Mouse (Mus musculus): ENCODE measurements around the gene Cd7. TPM values are rescaled to one million over a fixed set of nuclear protein-coding genes. Genes with fewer than 3 reads are reported as not detected.

Cd7 gene
- total RNA-seq, 1 experiment: 0.27 TPM

DNA sequence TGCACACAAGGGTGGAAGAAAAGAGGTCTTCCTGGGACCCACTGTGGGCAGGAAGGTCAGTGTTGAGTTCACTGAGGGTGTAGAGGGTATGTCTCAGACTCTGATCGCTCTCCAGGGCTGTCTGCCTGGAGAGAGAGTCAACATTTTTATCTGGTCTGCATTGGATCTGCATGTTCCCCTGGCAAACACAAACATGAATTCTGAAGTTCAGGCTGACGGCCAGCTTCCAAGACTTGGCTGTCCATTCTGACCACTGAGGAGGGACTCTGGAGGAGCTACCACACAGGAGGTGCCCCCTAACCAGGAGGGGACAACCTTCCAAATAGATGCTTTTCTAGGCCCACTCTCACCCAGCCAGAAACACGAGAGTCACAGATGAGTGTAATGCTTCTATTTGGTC lies 47.4 kb downstream of the Cd7 start:
- Histone ChIP-seq H3K9ac (ENCODE audit: insufficient read depth, low read depth, low read length, poor library complexity, severe bottlenecking) (peak overlapping the region; percentile 81), H3K9me3 (ENCODE audit: control insufficient read depth, insufficient read depth, low read depth, low read length) (no peaks in the 10 kb centered on the region), H3K4me1 (ENCODE audit: control insufficient read depth in 2 of 2, insufficient read depth in 2 of 2, low read length in 2 of 2, poor library complexity in 1 of 2) (peaks cover 0 to 9% of the 10 kb centered on the region in 2 experiments; a peak in 1 of 4 replicates), H3K4me3 (ENCODE audit: insufficient read depth in 1 of 2, low read depth in 1 of 2, low read length in 2 of 2, poor library complexity in 1 of 2, severe bottlenecking in 1 of 2) (peak overlapping the region; percentile 95 to 98), H3K27ac (ENCODE audit: insufficient read depth, low read depth, low read length, poor library complexity, severe bottlenecking) (no peak overlapping the region), H3K36me3 (ENCODE audit: control insufficient read depth, insufficient read depth, low read length, poor library complexity, severe bottlenecking) (no peaks in the 10 kb centered on the region)
- in situ Hi-C loops (cut with MboI; ENCODE audit: low sequenced_read_pairs in 2 of 2, unreplicated experiment in 2 of 2): no loop called here
- no peak for TF ChIP-seq ZNF384 (IDR thresholded peaks at IDR 0.05; ENCODE audit: low read depth, low read length)
- no peak for TF ChIP-seq CHD2 (IDR thresholded peaks at IDR 0.05; ENCODE audit: low read depth, low read length)
- no peak for TF ChIP-seq MAFK (IDR thresholded peaks at IDR 0.05; ENCODE audit: insufficient read depth, low read depth, low read length)
- TF ChIP-seq ZC3H11A (IDR thresholded peaks at IDR 0.05; ENCODE audit: borderline replicate concordance, low read depth, low read length): no peak
- no peak for TF ChIP-seq HCFC1 (IDR thresholded peaks at IDR 0.05; ENCODE audit: borderline replicate concordance, insufficient read depth, low read length)
- no peak for DNase-seq (ENCODE audit: low read depth, low spot score)

DNA sequence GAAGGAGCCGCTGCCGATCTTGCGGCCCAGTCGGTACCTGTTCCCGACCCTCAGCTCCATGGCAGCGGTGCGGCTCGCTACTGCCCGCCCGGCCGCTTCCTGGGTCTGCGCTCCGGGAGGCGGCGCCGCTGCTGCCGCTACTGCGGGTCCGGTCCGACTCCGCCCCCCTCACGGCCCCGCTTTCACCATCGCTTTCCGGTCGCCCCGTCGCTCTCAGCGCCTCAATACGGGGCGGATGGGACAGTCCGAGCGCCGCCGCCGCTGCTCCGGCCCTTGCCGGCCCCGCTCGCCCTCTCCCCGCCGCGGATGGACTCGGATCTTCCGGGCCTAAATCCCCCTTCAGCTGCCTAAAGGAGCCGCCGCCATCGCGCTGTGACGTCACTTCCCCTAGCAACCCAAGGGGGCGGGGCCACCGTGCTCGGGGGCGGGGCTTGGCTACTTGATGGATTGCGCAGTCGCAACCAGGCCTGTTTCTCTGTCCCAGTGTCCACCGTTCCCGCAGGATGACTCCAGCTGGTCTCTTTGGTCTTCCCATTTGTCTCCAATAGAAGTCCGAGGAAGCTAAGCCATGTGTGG lies 48.2 kb downstream of the Cd7 start, which contains the start of gene Csnk1d:
TSS of gene Csnk1d (minus strand) at position 380 of the 576 bp plus-strand sequence.
- peaks cover 2% of the 10 kb centered on the region; the same call in 1 of the 2 replicates for H3K36me3 ChIP-seq (ENCODE audit: control insufficient read depth, insufficient read depth, low read length, poor library complexity, severe bottlenecking)
- H3K27ac ChIP-seq (ENCODE audit: insufficient read depth, low read depth, low read length, poor library complexity, severe bottlenecking): peak within 1 kb of the TSS; percentile 92
- H3K9ac ChIP-seq (ENCODE audit: insufficient read depth, low read depth, low read length, poor library complexity, severe bottlenecking): peak within 1 kb of the TSS; percentile 99
- in situ Hi-C loops (cut with MboI; ENCODE audit: low sequenced_read_pairs in 2 of 2, unreplicated experiment in 2 of 2): no loop called here
- DNase-seq (ENCODE audit: low read depth, low spot score): peak; percentile 85
- peak within 1 kb of the TSS; percentile 95 to 98 for H3K4me3 ChIP-seq (ENCODE audit: insufficient read depth in 1 of 2, low read depth in 1 of 2, low read length in 2 of 2, poor library complexity in 1 of 2, severe bottlenecking in 1 of 2)
- TF ChIP-seq ZNF384 (IDR thresholded peaks at IDR 0.05; ENCODE audit: low read depth, low read length) (no peak), HCFC1 (IDR thresholded peaks at IDR 0.05; ENCODE audit: borderline replicate concordance, insufficient read depth, low read length) (no peak; the same call in 1 of the 2 replicates), ZC3H11A (IDR thresholded peaks at IDR 0.05; ENCODE audit: borderline replicate concordance, low read depth, low read length) (no peak), MAFK (IDR thresholded peaks at IDR 0.05; ENCODE audit: insufficient read depth, low read depth, low read length) (no peak), CHD2 (IDR thresholded peaks at IDR 0.05; ENCODE audit: low read depth, low read length) (no peak)
- no peaks in the 10 kb centered on the region for H3K9me3 ChIP-seq (ENCODE audit: control insufficient read depth, insufficient read depth, low read depth, low read length)
- peaks cover 0 to 9% of the 10 kb centered on the region in 2 experiments; a peak in 1 of 4 replicates for H3K4me1 ChIP-seq (ENCODE audit: control insufficient read depth in 2 of 2, insufficient read depth in 2 of 2, low read length in 2 of 2, poor library complexity in 1 of 2)

DNA sequence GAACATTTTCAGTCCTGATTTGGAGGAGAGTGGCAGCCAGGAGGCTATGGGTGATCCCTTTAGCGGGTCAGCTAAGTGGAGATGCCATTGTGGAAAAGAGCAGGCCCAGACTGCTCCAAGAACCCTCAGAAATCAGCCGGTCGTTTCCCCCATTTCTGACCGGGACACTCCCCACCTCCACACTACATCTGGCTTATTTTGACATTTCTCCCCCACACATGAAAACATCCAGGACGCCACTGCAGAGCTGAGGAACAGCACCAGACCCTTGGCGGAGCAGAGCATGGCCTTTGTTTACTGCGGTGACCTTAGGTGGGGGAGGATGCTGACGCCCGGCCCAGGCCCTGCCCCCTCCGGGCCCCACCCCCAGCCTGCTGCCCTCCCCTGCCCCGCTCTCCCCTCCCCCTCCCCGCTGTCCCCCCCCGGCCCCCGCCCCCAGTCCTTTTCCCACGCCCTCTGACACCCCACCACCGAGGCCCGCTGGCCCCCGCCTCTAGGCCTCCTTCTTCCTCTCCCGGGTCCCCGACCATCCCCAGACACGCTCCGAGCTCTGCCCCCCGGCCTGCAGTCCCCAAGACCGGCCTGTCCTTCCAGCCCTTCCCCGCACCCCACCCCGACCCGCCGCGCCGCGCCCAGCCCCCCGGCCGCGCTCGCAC lies 49.0 kb downstream of the Cd7 start:
- H3K9ac ChIP-seq (ENCODE audit: insufficient read depth, low read depth, low read length, poor library complexity, severe bottlenecking): peak overlapping the region; percentile 99
- no peaks in the 10 kb centered on the region for H3K9me3 ChIP-seq (ENCODE audit: control insufficient read depth, insufficient read depth, low read depth, low read length)
- in situ Hi-C loops (cut with MboI; ENCODE audit: low sequenced_read_pairs in 2 of 2, unreplicated experiment in 2 of 2): no loop called here
- H3K36me3 ChIP-seq (ENCODE audit: control insufficient read depth, insufficient read depth, low read length, poor library complexity, severe bottlenecking): peaks cover 8% of the 10 kb centered on the region; the same call in 1 of the 2 replicates
- H3K4me3 ChIP-seq (ENCODE audit: insufficient read depth in 1 of 2, low read depth in 1 of 2, low read length in 2 of 2, poor library complexity in 1 of 2, severe bottlenecking in 1 of 2): peak overlapping the region; percentile 95 to 98
- DNase-seq (ENCODE audit: low read depth, low spot score): no peak
- peaks cover 0 to 9% of the 10 kb centered on the region in 2 experiments; a peak in 1 of 4 replicates for H3K4me1 ChIP-seq (ENCODE audit: control insufficient read depth in 2 of 2, insufficient read depth in 2 of 2, low read length in 2 of 2, poor library complexity in 1 of 2)
- TF ChIP-seq HCFC1 (IDR thresholded peaks at IDR 0.05; ENCODE audit: borderline replicate concordance, insufficient read depth, low read length): no peak
- H3K27ac ChIP-seq (ENCODE audit: insufficient read depth, low read depth, low read length, poor library complexity, severe bottlenecking): peak overlapping the region; percentile 92

DNA sequence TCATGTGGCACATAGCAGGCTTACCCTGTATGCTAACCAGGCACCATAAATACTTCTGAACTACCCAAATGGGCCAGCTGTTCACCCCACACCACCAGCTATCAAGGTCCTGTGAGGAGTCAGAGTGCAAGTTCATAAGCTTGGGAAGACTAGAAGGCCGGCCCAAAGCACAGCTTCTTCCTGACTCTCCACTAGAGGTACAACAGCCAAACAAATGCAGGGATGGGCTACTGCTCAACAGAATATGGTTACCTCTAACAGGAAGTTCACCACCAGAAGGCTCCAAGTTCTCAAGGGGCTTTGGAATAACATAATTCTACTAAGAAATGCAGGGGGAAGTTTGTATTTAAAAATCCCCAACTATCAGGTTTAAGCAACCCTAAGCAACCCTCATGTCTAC lies 49.7 kb downstream of the Cd7 start:
- no peaks in the 10 kb centered on the region for H3K9me3 ChIP-seq (ENCODE audit: control insufficient read depth, insufficient read depth, low read depth, low read length)
- H3K36me3 ChIP-seq (ENCODE audit: control insufficient read depth, insufficient read depth, low read length, poor library complexity, severe bottlenecking): peaks cover 11% of the 10 kb centered on the region; the same call in 1 of the 2 replicates
- H3K4me1 ChIP-seq (ENCODE audit: control insufficient read depth in 2 of 2, insufficient read depth in 2 of 2, low read length in 2 of 2, poor library complexity in 1 of 2): peaks cover 0 to 9% of the 10 kb centered on the region in 2 experiments; a peak in 1 of 4 replicates
- DNase-seq (ENCODE audit: low read depth, low spot score): no peak
- no peak overlapping the region for H3K27ac ChIP-seq (ENCODE audit: insufficient read depth, low read depth, low read length, poor library complexity, severe bottlenecking)
- in situ Hi-C loops (cut with MboI; ENCODE audit: low sequenced_read_pairs in 2 of 2, unreplicated experiment in 2 of 2): no loop called here
- peak overlapping the region; percentile 55; the same call in 1 of the 2 replicates for H3K9ac ChIP-seq (ENCODE audit: insufficient read depth, low read depth, low read length, poor library complexity, severe bottlenecking)
- no peak for TF ChIP-seq MAFK (IDR thresholded peaks at IDR 0.05; ENCODE audit: insufficient read depth, low read depth, low read length)
- no peak for TF ChIP-seq ZC3H11A (IDR thresholded peaks at IDR 0.05; ENCODE audit: borderline replicate concordance, low read depth, low read length)
- no peak for TF ChIP-seq HCFC1 (IDR thresholded peaks at IDR 0.05; ENCODE audit: borderline replicate concordance, insufficient read depth, low read length)
- TF ChIP-seq ZNF384 (IDR thresholded peaks at IDR 0.05; ENCODE audit: low read depth, low read length): no peak
- no peak for TF ChIP-seq CHD2 (IDR thresholded peaks at IDR 0.05; ENCODE audit: low read depth, low read length)
- H3K4me3 ChIP-seq (ENCODE audit: insufficient read depth in 1 of 2, low read depth in 1 of 2, low read length in 2 of 2, poor library complexity in 1 of 2, severe bottlenecking in 1 of 2): peak overlapping the region; percentile 95 to 98

Measured in ES-E14 (cell line).